Mouse (Mus musculus) 3134 (cell line): Measurements from ENCODE around the gene Traf2.
"Not testable (repeated sequence)": the region's sequence is repeated elsewhere in the genome, so short reads cannot be mapped to it uniquely, and the experiment has no call there.

Experiments
- DNase-seq: peaks from one replicate; pipeline ENCODE4 v3.0.0-alpha.2; 2011; ENCODE audit warnings: low spot score; ENCODE audit not compliant: insufficient read length; ENCODE audit errors: extremely low read depth

Gene Traf2

GRCm38 (mm10) chr2:25576028-25576850 lies 29.5 kb upstream of the Traf2 start:
- DNase-seq, result no peak

- peak; percentile 72 for DNase-seq
Measured at GRCm38 (mm10) chr2:25575432-25576027, 28.8 kb upstream of the Traf2 start.

- DNase-seq, result peak; percentile 94
Measured at GRCm38 (mm10) chr2:25574579-25575431, 28.1 kb upstream of the Traf2 start, which contains the start of the genes Mamdc4 and Phpt1. Gene Mamdc4 (minus strand): TSS chr2:25574845. Gene Phpt1 (minus strand): TSS chr2:25575224.

- no peak for DNase-seq
Measured at GRCm38 (mm10) chr2:25574136-25574535, 27.4 kb upstream of the Traf2 start.

GRCm38 (mm10) chr2:25573068-25573467 lies 26.3 kb upstream of the Traf2 start:
- no peak for DNase-seq

- no peak for DNase-seq
Measured at GRCm38 (mm10) chr2:25571221-25571620, 24.5 kb upstream of the Traf2 start.

- no peak for DNase-seq
Measured at GRCm38 (mm10) chr2:25569323-25569722, 22.6 kb upstream of the Traf2 start.

- no peak for DNase-seq
Measured at GRCm38 (mm10) chr2:25568473-25569019, 21.8 kb upstream of the Traf2 start.

GRCm38 (mm10) chr2:25566558-25566957 lies 19.8 kb upstream of the Traf2 start:
- no peak for DNase-seq

- no peak for DNase-seq
Measured at GRCm38 (mm10) chr2:25565741-25566140, 19.0 kb upstream of the Traf2 start.

- no peak for DNase-seq
Measured at GRCm38 (mm10) chr2:25561946-25562345, 15.2 kb upstream of the Traf2 start.

- no peak for DNase-seq
Measured at GRCm38 (mm10) chr2:25560551-25560950, 13.8 kb upstream of the Traf2 start.

- DNase-seq, result no peak
Measured at GRCm38 (mm10) chr2:25558774-25559173, 12.0 kb upstream of the Traf2 start.

- no peak for DNase-seq
Measured at GRCm38 (mm10) chr2:25557964-25558360, 11.2 kb upstream of the Traf2 start.

GRCm38 (mm10) chr2:25557221-25557963 lies 10.7 kb upstream of the Traf2 start, which contains the start of gene Edf1:
Gene Edf1 (plus strand): TSS chr2:25557847.
- DNase-seq, result peak; percentile 93

GRCm38 (mm10) chr2:25556296-25556695 lies 9.6 kb upstream of the Traf2 start:
- DNase-seq, result no peak

- not testable (repeated sequence) for DNase-seq
Measured at GRCm38 (mm10) chr2:25555479-25555878, 8.7 kb upstream of the Traf2 start.

GRCm38 (mm10) chr2:25553171-25553786 lies 6.5 kb upstream of the Traf2 start:
- not testable (repeated sequence) for DNase-seq

GRCm38 (mm10) chr2:25551186-25551585 lies 4.4 kb upstream of the Traf2 start:
- DNase-seq, result peak; percentile 56
